Mouse (Mus musculus) thymus, postnatal 25 days (tissue): ENCODE results near the gene Soat2.
A peak's percentile ranks its signal among the peaks of the same experiment; 100 is the strongest.

Source experiments
- DNase-seq: peaks from one replicate; pipeline ENCODE4 v3.0.0; 2022

The Soat2 gene

GRCm38 (mm10) chr15:102192271-102192812, 42.0 kb downstream of the Soat2 start:
- no peak for DNase-seq

DNA sequence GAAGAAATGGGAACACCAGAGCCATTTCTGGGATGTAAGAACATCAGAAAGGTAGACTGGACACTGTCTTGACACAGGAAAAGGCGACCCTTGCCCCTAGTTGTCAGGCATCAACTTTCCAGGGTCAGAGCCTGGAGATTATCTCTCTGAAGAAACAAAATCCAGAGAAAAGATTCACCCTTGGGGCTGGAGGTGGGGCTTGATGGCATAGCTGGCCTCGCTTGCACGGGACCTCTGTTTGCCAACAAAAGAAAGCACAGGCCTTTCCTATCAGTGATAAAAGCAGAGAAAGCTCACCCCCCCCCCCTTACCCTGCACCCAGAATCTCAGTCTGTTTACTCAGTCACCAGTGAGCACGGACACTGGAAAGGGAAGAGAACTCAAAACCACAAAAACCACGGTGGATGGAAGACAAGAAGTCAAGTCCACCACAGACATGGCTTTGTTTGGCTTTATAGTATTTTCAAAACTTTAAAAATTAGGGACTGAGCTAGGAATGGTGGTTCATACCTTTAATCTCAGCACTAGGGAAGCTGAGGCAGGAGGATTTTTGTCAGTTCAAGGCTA, 42.6 kb downstream of the Soat2 start:
- DNase-seq: no peak

- DNase-seq: no peak
Observed at GRCm38 (mm10) chr15:102193652-102194051, 43.3 kb downstream of the Soat2 start.

- DNase-seq: no peak
Observed at GRCm38 (mm10) chr15:102194439-102194838, 44.1 kb downstream of the Soat2 start.

GRCm38 (mm10) chr15:102195373-102195772, 45.0 kb downstream of the Soat2 start:
- DNase-seq: no peak

GRCm38 (mm10) chr15:102198841-102199240, 48.5 kb downstream of the Soat2 start:
- DNase-seq: no peak

DNA sequence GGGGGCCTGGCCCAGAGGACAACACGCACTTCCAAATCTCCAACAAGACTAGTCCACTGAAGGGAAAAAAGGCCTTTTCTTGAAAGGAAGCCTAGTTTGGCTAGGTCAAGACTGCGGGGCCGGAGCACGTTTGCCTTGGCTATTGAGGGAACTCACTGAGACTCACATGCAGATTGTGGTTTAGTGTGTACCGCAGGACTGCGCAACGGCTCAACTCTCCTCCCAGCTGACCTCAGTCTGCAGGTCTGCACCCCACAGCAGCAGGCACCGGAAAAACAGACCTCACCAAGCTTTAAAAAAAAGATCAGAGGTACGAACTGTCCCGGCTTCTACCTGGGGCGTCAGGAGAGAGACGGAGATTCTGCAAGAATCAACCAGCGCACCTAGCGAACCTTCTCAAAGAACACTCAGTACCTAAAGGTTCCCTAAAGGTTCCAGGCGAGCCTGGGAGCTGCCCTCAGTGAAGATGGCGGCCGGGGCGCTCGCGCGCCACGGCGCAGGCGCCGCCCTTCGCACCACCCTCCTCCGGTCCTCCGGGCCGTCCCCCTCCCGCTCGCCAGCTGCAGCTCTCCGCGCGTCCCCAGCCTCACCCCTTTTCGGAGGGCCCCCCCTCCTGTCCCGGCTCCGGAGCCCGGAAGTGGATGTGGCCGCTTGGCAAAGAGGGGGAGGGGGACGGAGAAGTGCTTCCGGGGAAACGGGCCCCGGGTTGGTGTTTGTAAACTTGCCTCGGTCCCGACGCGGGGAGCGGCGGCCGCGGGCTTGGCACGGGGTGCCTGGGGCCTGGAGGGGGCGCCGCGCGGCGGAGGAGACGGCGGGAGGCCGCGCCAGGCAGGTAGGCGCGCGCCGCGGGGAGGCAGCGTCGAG, 52.9 kb downstream of the Soat2 start, which contains the start of gene Zfp740:
Zfp740 (plus strand) TSS at position 279 of the 864 bp plus-strand sequence.
- peak; percentile 96 for DNase-seq

DNA sequence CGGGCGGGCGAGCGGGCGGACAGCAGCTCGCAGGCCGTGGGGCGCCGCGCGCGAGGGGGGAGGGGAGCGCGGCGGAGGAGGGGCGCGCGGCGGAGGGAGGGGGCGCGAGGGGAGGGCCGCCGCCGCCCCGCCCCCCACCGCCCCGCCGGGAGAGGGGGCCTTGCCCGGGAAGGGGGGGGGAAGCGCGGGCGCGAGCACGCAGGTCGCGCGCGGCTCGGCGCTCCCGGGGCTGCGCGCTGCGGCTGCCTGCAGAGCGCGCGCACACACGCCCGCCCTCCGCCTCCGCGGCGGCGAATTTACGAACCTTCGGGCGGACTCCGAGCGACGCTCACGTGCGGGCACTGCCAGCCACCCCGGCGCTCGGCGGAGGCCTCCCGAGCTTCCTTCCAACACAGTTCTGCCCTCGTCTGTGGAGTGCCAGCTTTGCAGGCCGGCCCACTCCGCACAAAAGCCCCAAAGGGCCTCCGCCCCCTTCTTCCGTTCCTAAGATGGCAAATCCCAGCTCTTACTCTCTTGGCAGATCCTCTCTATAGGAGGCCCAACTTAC, 53.6 kb downstream of the Soat2 start:
- DNase-seq: peak; percentile 78

DNA sequence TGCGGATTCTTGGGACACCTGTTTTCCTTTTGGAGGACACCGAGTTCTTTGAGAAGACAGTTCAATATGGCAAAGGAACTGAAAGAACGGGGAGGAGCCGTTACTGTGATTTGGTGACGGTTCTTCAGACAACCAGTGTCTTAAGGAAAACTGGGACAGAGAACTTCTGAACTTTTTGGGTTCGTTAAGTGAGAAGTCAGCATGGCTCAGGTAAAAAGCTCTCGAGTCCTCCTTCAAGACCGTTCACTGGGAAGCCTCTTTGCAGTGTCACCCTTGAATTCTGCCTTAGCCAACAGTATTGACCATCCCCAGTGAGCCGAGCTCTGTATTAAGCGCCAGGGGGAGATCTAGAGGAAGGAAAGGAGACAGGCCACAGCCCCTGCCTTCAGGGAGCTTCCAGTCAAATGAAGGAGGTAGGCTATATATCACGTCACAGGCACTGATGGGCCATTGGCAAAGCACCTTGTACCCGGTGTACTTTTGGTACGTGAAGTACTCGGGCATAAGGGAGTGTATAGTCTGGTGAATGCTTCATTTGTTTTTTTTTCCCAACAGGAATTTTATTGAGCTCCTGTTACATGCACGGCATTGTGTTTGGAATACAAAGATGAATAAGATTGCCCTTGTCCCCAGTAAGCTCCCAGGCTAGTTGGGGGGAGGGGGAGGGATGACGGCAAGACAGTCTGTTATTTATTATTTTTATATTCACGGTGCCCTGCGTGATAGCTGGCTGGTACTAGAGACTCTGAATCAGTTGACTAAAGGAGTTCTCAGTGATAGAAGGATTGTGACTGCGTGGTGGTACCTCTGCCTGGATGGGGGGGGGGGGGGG, 54.6 kb downstream of the Soat2 start, which contains the start of gene Csad:
Csad (minus strand) TSS at position 51 of the 832 bp plus-strand sequence.
- DNase-seq: no peak

GRCm38 (mm10) chr15:102205779-102206178, 55.5 kb downstream of the Soat2 start:
- peak; percentile 26 for DNase-seq

- no peak for DNase-seq
Observed at GRCm38 (mm10) chr15:102207351-102207750, 57.0 kb downstream of the Soat2 start.

- no peak for DNase-seq
Observed at GRCm38 (mm10) chr15:102208092-102208561, 57.8 kb downstream of the Soat2 start.

DNA sequence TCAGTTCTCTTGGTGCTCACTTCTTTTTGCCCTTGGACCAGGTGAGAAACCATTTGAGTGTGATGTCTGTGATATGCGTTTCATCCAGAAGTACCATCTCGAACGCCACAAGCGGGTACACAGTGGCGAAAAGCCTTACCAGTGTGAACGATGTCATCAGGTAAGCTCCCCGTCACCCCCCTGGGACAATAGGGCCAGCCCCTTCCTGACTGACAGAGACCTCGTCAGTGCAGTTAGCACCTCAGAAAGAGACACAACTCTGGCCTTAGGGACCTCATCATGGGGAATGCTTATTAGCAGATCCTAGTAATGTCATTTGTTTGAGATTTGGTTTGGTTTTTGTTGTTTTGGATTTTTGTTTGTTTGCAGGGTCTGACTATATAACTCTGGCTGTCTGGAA, 58.8 kb downstream of the Soat2 start:
- DNase-seq: no peak

GRCm38 (mm10) chr15:102210816-102211215, 60.5 kb downstream of the Soat2 start:
- DNase-seq: no peak

DNA sequence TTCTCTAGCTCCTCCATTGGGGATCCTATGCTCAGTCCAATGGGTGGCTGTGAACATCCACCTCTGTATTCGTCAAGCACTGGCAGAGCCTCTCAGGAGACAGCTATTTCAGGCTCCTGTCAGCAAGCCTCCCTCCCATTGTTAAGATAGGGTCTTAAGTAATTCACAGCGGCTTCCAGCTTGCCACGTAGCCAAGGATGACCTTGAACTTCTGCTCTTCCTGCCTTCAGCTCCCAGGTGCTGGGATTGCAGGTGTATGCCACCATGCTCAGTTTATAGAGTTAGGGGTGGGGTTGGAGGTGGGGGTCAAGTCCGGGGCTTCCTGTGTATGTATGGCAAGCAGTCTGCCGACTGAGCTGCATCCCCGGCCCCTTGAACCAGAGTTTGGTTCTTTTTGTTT, 61.6 kb downstream of the Soat2 start:
- DNase-seq: no peak
